Mouse (Mus musculus) embryonic facial prominence, embryonic 14.5 days (tissue): ENCODE data around the gene Gatad2b. TPM values are rescaled to one million over a fixed set of nuclear protein-coding genes. Genes with fewer than 3 reads are reported as not detected.

Experiments
- microRNA-seq: library from miRNA; unstranded; fragments of <30 nt; microRNA quantifications from one replicate; pipeline ENCODE4, GENCODE M21; 2016; ENCODE audit warnings: borderline number of aligned reads
- polyA plus RNA-seq: library from polyadenylated mRNA; unstranded; fragments of >200 nt; fragmentation: Nextera tagmentation; extraction: Ambion mirVana; gene quantifications from 2 replicates; pipeline ENCODE4 v1.2.1, GENCODE M21; 2014

Gene Gatad2b
- polyA plus RNA-seq, 1 experiment from 2014 or later: 13.4 TPM

Small RNAs within 50 kb of the gene (microRNA-seq; reads per million reads assigned to microRNA genes)
- not detected for gene Mir7012

Other genes with a start within 250 kb of the Gatad2b start
- 144 TPM in 2 replicates for gene 4933434E20Rik, start 241.5 kb upstream of the Gatad2b start, polyA plus RNA-seq
- gene Ubap2l, start 240.6 kb upstream of the Gatad2b start, polyA plus RNA-seq: 207 and 211 TPM in 2 replicates
- 423 and 451 TPM in 2 replicates for gene Tpm3, start 220.5 kb upstream of the Gatad2b start, polyA plus RNA-seq
- gene Nup210l, start 189.0 kb upstream of the Gatad2b start, polyA plus RNA-seq: 0.18 and 0.43 TPM in 2 replicates
- gene Rps27, start 79.5 kb upstream of the Gatad2b start, polyA plus RNA-seq: 2,089 and 2,268 TPM in 2 replicates
- gene Rab13, start 79.5 kb upstream of the Gatad2b start, polyA plus RNA-seq: 18.1 and 19.8 TPM in 2 replicates
- gene Jtb, start 61.6 kb upstream of the Gatad2b start, polyA plus RNA-seq: 112 and 114 TPM in 2 replicates
- 5.2 and 6.1 TPM in 2 replicates for gene Creb3l4, start 49.7 kb upstream of the Gatad2b start, polyA plus RNA-seq
- gene Slc39a1, start 45.0 kb upstream of the Gatad2b start, polyA plus RNA-seq: 88.1 and 90.9 TPM in 2 replicates
- 14.2 and 14.4 TPM in 2 replicates for gene Crtc2, start 39.0 kb upstream of the Gatad2b start, polyA plus RNA-seq
- gene Dennd4b, start 28.0 kb upstream of the Gatad2b start, polyA plus RNA-seq: 4.1 and 4.7 TPM in 2 replicates
- gene Slc27a3, start 96.8 kb downstream of the Gatad2b start, polyA plus RNA-seq: 24.3 and 26.2 TPM in 2 replicates
- 26.0 and 31.8 TPM in 2 replicates for gene Ints3, start 140.4 kb downstream of the Gatad2b start, polyA plus RNA-seq
- 6.7 and 8.2 TPM in 2 replicates for gene Npr1, start 172.7 kb downstream of the Gatad2b start, polyA plus RNA-seq
- 137 and 166 TPM in 2 replicates for gene Ilf2, start 182.9 kb downstream of the Gatad2b start, polyA plus RNA-seq
- gene Snapin, start 197.9 kb downstream of the Gatad2b start, polyA plus RNA-seq: 79.6 and 89.9 TPM in 2 replicates
- gene Chtop, start 216.3 kb downstream of the Gatad2b start, polyA plus RNA-seq: 92.1 and 98.4 TPM in 2 replicates
- 37.2 and 49.6 TPM in 2 replicates for gene S100a1, start 221.2 kb downstream of the Gatad2b start, polyA plus RNA-seq
- gene S100a13, start 221.3 kb downstream of the Gatad2b start, polyA plus RNA-seq: 40.8 and 45.8 TPM in 2 replicates
- gene S100a14, start 233.7 kb downstream of the Gatad2b start, polyA plus RNA-seq: 15.6 and 21.5 TPM in 2 replicates
- 182 and 201 TPM in 2 replicates for gene S100a16, start 244.1 kb downstream of the Gatad2b start, polyA plus RNA-seq